8 mouse cellular contexts compared by ENCODE assay signal in genomic region chr7:19093537-19094385, GRCm38 (mm10). TPM values are rescaled to one million over a fixed set of nuclear protein-coding genes. Genes with fewer than 3 reads are reported as not detected.
A peak's percentile ranks its signal among the peaks of the same experiment; 100 is the strongest.
DNase-seq lines count a peak whose midpoint lies in the region; ATAC-seq lines count a peak whose summit lies in the region.

No protein-coding gene starts in this region.

- peak overlapping the region; percentile 89 for H3K4me2 ChIP-seq in hindbrain, embryonic 12.5 days (replicated peaks)

- ATAC-seq in hindbrain, embryonic 12.5 days (ENCODE audit: low FRiP score), result peak; percentile 87

- H3K36me3 ChIP-seq in hindbrain, embryonic 12.5 days, result peaks cover 13% of the 10 kb centered on the region

- no peaks in the 10 kb centered on the region for H3K9me3 ChIP-seq in hindbrain, embryonic 12.5 days (replicated peaks)

- H3K4me1 ChIP-seq in hindbrain, embryonic 12.5 days, result peaks cover 51% of the 10 kb centered on the region

- peak overlapping the region; percentile 85 for H3K9ac ChIP-seq in hindbrain, embryonic 12.5 days

- under 1% methylated on average over 45 of the region's 45 CpGs for WGBS in hindbrain, embryonic 12.5 days

- peak overlapping the region; percentile 92 for H3K27ac ChIP-seq in hindbrain, embryonic 12.5 days

- peak overlapping the region; percentile 56 for H3K4me3 ChIP-seq in hindbrain, embryonic 12.5 days

- H3K27me3 ChIP-seq in hindbrain, embryonic 12.5 days, result peaks cover 33% of the 10 kb centered on the region

- peak; percentile 100 for DNase-seq in NIH3T3 (ENCODE audit: low read depth)
- peak; percentile 63 to 79 for DNase-seq in cerebellum, postnatal 14 days
- DNase-seq in frontal cortex, postnatal 14 days (ENCODE audit: low spot score in 2 of 2), result peak; percentile 79 to 83
- DNase-seq in layer of hippocampus, postnatal 25 days (ENCODE audit: extremely low spot score in 1 of 2, low spot score in 1 of 2), result peak; percentile 71 to 76
- DNase-seq in lung, postnatal 25 days (ENCODE audit: low spot score), result peak; percentile 97
- DNase-seq in retina, postnatal 1 day, result peak; percentile 98
- DNase-seq in thymus, postnatal 4 days, result peak; percentile 97

RNA-seq across cellular contexts. Expression of gene Six5, which starts 0.6 kb away (rescaled TPM):
- 9.1 and 9.7 TPM in 2 replicates for polyA plus RNA-seq in hindbrain, embryonic 12.5 days (2016; fragmentation: Nextera tagmentation; extraction: Ambion mirVana)
- total RNA-seq in layer of hippocampus, postnatal 25 days (2021), result 1 to 10 TPM; 1.8 to 2.6 TPM

RNA-seq across cellular contexts. Expression of gene Dmpk, which starts 10.1 kb away (rescaled TPM):
- polyA plus RNA-seq in hindbrain, embryonic 12.5 days (2016; fragmentation: Nextera tagmentation; extraction: Ambion mirVana), result 13.4 and 14.6 TPM in 2 replicates
- 10 to 100 TPM; 26.7 to 39.3 TPM for total RNA-seq in layer of hippocampus, postnatal 25 days (2021)

RNA-seq across cellular contexts. Expression of gene Dmwd, which starts 17.7 kb away (rescaled TPM):
- polyA plus RNA-seq in hindbrain, embryonic 12.5 days (2016; fragmentation: Nextera tagmentation; extraction: Ambion mirVana), result 20.1 and 23.6 TPM in 2 replicates
- 100 to 1,000 TPM; 151 to 152 TPM for total RNA-seq in layer of hippocampus, postnatal 25 days (2021)

RNA-seq across cellular contexts. Expression of gene Gm4969, which starts 24.4 kb away (rescaled TPM):
- 1.8 TPM in 2 replicates for polyA plus RNA-seq in hindbrain, embryonic 12.5 days (2016; fragmentation: Nextera tagmentation; extraction: Ambion mirVana)
- total RNA-seq in layer of hippocampus, postnatal 25 days (2021), result under 1 TPM; 0.42 to 0.49 TPM

RNA-seq across cellular contexts. Expression of gene Fbxo46, which starts 25.9 kb away (rescaled TPM):
- polyA plus RNA-seq in hindbrain, embryonic 12.5 days (2016; fragmentation: Nextera tagmentation; extraction: Ambion mirVana), result 20.9 TPM in 2 replicates
- total RNA-seq in layer of hippocampus, postnatal 25 days (2021), result 10 to 100 TPM; 13.2 to 14.2 TPM

Comparison
In these comparisons a context has a peak if more than half of its experiments do, and no peak if none do; other contexts are left out.
1. Peak in every context shown above with its lines: DNase-seq, ATAC-seq, H3K4me3 ChIP-seq and H3K27ac ChIP-seq.